Mouse (Mus musculus) neural tube, embryonic 11.5 days (tissue): ENCODE results near the gene Hoxc11. TPM values are rescaled to one million over a fixed set of nuclear protein-coding genes. Genes with fewer than 3 reads are reported as not detected.
A peak's percentile ranks its signal among the peaks of the same experiment; 100 is the strongest.

ENCODE experiments used
- ATAC-seq: fragments of 200-750 bp; cut with Nextera tagmentation; 2 replicates; pipeline ENCODE4 v1.8.0; 2017; ENCODE audit warnings: moderate number of reproducible peaks, mild to moderate bottlenecking, moderate TSS enrichment, moderate library complexity; ENCODE audit not compliant: insufficient read depth, low FRiP score, low TSS enrichment
- DNase-seq: peaks from one replicate; pipeline ENCODE4 v3.0.0-alpha.2; 2015; ENCODE audit warnings: low spot score
- H3K27ac ChIP-seq: fragments of 300-500 bp; sonication (generic); 2 replicates; pipeline ENCODE4 v1.5.1; 2014; ENCODE audit warnings: low read depth, mild to moderate bottlenecking, low read length
- H3K27me3 ChIP-seq: fragments of 300-500 bp; sonication (generic); 2 replicates; pipeline ENCODE4 v1.6.1; 2014; ENCODE audit warnings: mild to moderate bottlenecking, low read length, mixed read lengths; ENCODE audit not compliant: control insufficient read depth, insufficient read depth
- H3K36me3 ChIP-seq: fragments of 300-500 bp; sonication (generic); 2 replicates; pipeline ENCODE4 v1.6.1; 2014; ENCODE audit warnings: mild to moderate bottlenecking, low read length, moderate library complexity, mixed read lengths; ENCODE audit not compliant: control insufficient read depth, insufficient read depth
- H3K4me1 ChIP-seq: fragments of 300-500 bp; sonication (generic); 2 replicates; pipeline ENCODE4 v1.6.1; 2014; ENCODE audit warnings: low read length, mixed read lengths; ENCODE audit not compliant: control insufficient read depth, insufficient read depth
- H3K4me2 ChIP-seq: fragments of 300-500 bp; sonication (generic); 2 replicates; pipeline ENCODE4 v1.6.1; 2014; ENCODE audit warnings: low read depth, mild to moderate bottlenecking, moderate library complexity
- H3K4me3 ChIP-seq: fragments of 300-500 bp; sonication (generic); 2 replicates; pipeline ENCODE4 v1.5.1; 2014; ENCODE audit warnings: low read depth, low read length
- H3K9ac ChIP-seq: fragments of 300-500 bp; sonication (generic); 2 replicates; pipeline ENCODE4 v1.6.1; 2014; ENCODE audit warnings: mild to moderate bottlenecking, low read length
- H3K9me3 ChIP-seq: fragments of 300-500 bp; sonication (generic); 2 replicates; pipeline ENCODE4 v1.6.1; 2016; ENCODE audit warnings: low read length; ENCODE audit not compliant: control insufficient read depth
- WGBS: fragments of 180-500 bp; shearing (Covaris S2); extraction: QIAGEN DNeasy Blood & Tissue Kit; methylation state at CpG from one replicate; pipeline ENCODE4 v1.1.7; 2014; 5-methylcytosine and 5-hydroxymethylcytosine counted together
- polyA plus RNA-seq: library from polyadenylated mRNA; unstranded; fragments of >200 nt; fragmentation: Nextera tagmentation; extraction: Ambion mirVana; gene quantifications from 2 replicates; pipeline ENCODE4 v1.2.1, GENCODE M21; 2014

Gene Hoxc11
- polyA plus RNA-seq, 1 experiment from 2014 or later: 2.0 TPM

GRCm38 (mm10) chr15:102956906-102957305, 2.7 kb downstream of the Hoxc11 start:
- H3K27me3 ChIP-seq: peaks cover 98% of the 10 kb centered on the region
- H3K9ac ChIP-seq: peak overlapping the region; percentile 70
- WGBS: 1% methylated on average over 12 of the region's 12 CpGs
- no peaks in the 10 kb centered on the region for H3K36me3 ChIP-seq
- DNase-seq (no peak), ATAC-seq (no peak)
- H3K9me3 ChIP-seq: no peaks in the 10 kb centered on the region
- H3K4me3 ChIP-seq: peak overlapping the region; percentile 42
- H3K4me2 ChIP-seq: peak overlapping the region; percentile 39
- no peaks in the 10 kb centered on the region for H3K4me1 ChIP-seq
- H3K27ac ChIP-seq: no peak overlapping the region

- H3K4me3 ChIP-seq: peak overlapping the region; percentile 15; the same call in 1 of the 2 replicates
- H3K36me3 ChIP-seq: no peaks in the 10 kb centered on the region
- H3K4me1 ChIP-seq: no peaks in the 10 kb centered on the region
- ATAC-seq (no peak), DNase-seq (no peak)
- H3K4me2 ChIP-seq: peak overlapping the region; percentile 26
- H3K27ac ChIP-seq: peak overlapping the region; percentile 24
- WGBS: 1% methylated on average over 13 of the region's 13 CpGs
- H3K9me3 ChIP-seq: no peaks in the 10 kb centered on the region
- peak overlapping the region; percentile 50 for H3K9ac ChIP-seq
- H3K27me3 ChIP-seq: peaks cover 94% of the 10 kb centered on the region
These were observed 5.5 kb downstream of the Hoxc11 start for GRCm38 (mm10) chr15:102959663-102960191.

DNA sequence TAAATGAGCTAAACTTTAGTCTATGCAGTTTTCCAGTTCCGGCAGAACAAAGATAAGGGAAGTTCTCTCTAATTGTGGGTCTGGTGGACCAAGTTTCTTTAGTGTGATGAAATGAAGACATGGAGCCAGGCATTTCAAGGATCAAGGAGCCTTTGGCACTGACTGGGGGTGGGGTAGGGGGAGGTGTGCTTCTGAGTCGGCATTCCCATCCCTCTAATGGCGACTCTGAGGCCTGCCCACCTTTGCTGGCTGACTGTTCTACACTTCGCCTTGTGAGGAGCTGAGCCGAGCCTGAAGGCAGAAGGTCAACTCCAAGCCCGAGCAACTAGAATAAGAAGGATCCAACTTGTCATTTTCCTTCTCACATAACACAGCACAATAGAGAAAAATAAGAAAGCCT, 7.5 kb downstream of the Hoxc11 start:
- ATAC-seq (no peak), DNase-seq (no peak)
- Histone ChIP-seq H3K27me3 (peaks cover 93% of the 10 kb centered on the region), H3K9ac (peak overlapping the region; percentile 35), H3K4me2 (peak overlapping the region; percentile 39), H3K9me3 (no peaks in the 10 kb centered on the region), H3K4me3 (peak overlapping the region; percentile 21), H3K36me3 (no peaks in the 10 kb centered on the region), H3K27ac (peak overlapping the region; percentile 15; the same call in 1 of the 2 replicates), H3K4me1 (no peaks in the 10 kb centered on the region)
- 2% methylated on average over 6 of the region's 6 CpGs for WGBS

- H3K9me3 ChIP-seq: no peaks in the 10 kb centered on the region
- no peaks in the 10 kb centered on the region for H3K4me1 ChIP-seq
- DNase-seq (no peak), ATAC-seq (no peak)
- peak overlapping the region; percentile 57 for H3K4me2 ChIP-seq
- WGBS: 1% methylated on average over 13 of the region's 13 CpGs
- peak overlapping the region; percentile 55 for H3K9ac ChIP-seq
- peak overlapping the region; percentile 28 for H3K4me3 ChIP-seq
- H3K27ac ChIP-seq: peak overlapping the region; percentile 29; the same call in 1 of the 2 replicates
- no peaks in the 10 kb centered on the region for H3K36me3 ChIP-seq
- H3K27me3 ChIP-seq: peaks cover 93% of the 10 kb centered on the region
These were observed 8.3 kb downstream of the Hoxc11 start for GRCm38 (mm10) chr15:102962492-102962891.

- peaks cover 91% of the 10 kb centered on the region for H3K27me3 ChIP-seq
- no peaks in the 10 kb centered on the region for H3K9me3 ChIP-seq
- DNase-seq (no peak), ATAC-seq (peak; percentile 4; the same call in 1 of the 2 replicates)
- peak overlapping the region; percentile 57 for H3K4me2 ChIP-seq
- H3K27ac ChIP-seq: peak overlapping the region; percentile 50
- H3K36me3 ChIP-seq: no peaks in the 10 kb centered on the region
- H3K9ac ChIP-seq: peak overlapping the region; percentile 55
- H3K4me1 ChIP-seq: no peaks in the 10 kb centered on the region
- H3K4me3 ChIP-seq: peak overlapping the region; percentile 28
- WGBS: 1% methylated on average over 8 of the region's 8 CpGs
These were observed 9.0 kb downstream of the Hoxc11 start for GRCm38 (mm10) chr15:102963259-102963658.

DNA sequence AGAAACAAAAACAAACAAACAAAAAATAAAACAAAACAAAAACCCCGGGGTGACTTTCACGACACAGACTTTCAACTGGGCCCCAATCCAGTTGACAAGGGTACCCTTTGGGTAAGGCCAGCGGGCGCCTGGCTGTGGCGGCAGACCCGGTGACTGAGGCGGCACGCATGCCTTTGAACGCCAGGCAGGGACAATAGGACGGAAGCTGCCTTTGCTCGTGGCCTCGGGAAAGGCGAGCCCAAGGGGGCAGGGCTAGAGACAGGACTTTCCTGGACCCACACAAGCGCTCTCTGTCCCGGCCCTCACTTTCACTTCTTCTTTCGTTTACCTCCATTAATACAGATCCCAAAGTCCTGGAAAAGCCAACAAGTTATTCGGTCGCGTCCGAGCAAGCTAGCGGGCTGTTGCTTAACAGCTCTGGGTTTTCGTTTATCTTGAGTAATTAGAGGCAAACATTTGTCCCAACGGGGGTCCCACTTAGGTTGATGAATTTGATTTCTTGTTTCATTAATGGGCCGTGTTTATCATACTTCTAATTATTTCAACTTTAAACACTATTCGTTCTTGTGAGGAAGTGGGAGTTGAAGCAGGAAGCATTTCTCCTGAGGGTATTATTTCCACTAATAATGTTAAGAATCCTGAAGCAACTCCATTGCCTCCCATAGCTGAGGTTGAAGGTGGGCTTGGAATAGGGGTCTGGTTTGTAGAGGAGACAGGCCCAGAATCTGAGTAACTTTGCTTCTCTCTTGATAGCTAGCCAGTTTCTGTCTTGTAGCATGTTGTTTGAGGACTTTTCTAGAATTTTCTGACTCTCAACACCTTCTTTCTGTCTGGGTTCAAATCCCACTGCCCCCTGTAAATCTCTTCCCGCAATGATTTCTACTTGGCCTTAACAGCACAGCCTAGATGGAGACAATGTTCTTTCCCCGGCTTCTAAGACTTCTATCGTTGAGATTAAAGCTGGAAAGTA, 9.7 kb downstream of the Hoxc11 start:
- Histone ChIP-seq H3K9me3 (no peaks in the 10 kb centered on the region), H3K4me3 (peak overlapping the region; percentile 95), H3K4me1 (no peaks in the 10 kb centered on the region), H3K27me3 (peaks cover 91% of the 10 kb centered on the region), H3K27ac (peak overlapping the region; percentile 78), H3K36me3 (no peaks in the 10 kb centered on the region), H3K9ac (peak overlapping the region; percentile 77), H3K4me2 (peak overlapping the region; percentile 57)
- DNase-seq (peak; percentile 72), ATAC-seq (peak; percentile 43; the same call in 1 of the 2 replicates)
- under 1% methylated on average over 28 of the region's 28 CpGs for WGBS

DNA sequence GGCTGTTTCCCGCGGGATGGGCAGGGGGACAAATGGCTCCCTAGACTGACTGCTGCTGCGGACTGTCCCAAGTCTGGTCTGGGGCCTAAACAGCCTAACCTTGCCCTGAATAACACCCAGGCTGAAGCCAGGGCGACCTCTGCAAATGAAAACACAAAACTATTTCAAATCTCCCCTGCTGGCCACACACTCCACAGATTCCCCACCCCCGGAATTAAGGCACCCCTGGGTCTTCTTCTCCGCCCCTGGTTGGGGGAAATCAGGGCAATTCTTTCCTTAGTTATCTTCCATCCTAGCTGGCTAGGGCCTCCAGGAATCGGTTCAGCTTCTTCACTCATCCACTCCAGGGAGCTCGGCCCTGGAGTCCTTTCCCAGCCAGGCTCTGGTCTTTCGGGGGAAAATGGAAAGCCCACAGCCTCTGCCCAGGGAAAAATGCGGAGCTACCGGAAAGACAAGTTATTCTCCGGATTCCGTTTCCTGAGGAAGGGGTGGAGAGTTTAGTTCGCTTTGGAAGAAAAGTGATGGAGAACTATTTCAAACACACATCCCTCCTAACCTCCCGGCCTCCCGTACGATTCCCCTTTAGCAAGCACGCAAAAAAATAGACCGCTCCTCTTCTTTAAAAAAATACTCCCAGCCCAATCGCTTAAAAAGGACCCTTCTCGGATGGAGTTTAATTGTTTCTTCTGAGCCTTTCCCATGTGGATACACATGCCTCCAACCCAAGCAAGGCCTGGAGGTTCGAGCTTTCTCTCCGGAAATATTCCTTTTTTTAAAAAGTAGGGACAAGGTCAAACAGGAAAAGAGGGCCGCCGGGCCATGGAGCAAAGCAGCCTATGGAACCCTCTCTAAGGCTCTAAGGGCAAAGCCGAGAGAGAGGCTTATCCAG, 11.0 kb downstream of the Hoxc11 start:
- no peaks in the 10 kb centered on the region for H3K9me3 ChIP-seq
- H3K4me2 ChIP-seq: peak overlapping the region; percentile 57
- DNase-seq (no peak), ATAC-seq (no peak)
- peak overlapping the region; percentile 77 for H3K9ac ChIP-seq
- WGBS: 3% methylated on average over 26 of the region's 26 CpGs
- peak overlapping the region; percentile 95 for H3K4me3 ChIP-seq
- no peaks in the 10 kb centered on the region for H3K4me1 ChIP-seq
- H3K27ac ChIP-seq: peak overlapping the region; percentile 78
- H3K27me3 ChIP-seq: peaks cover 91% of the 10 kb centered on the region
- H3K36me3 ChIP-seq: no peaks in the 10 kb centered on the region
